Mouse (Mus musculus) midbrain, embryonic 14.5 days (tissue): ENCODE results near the gene Cep135. TPM values are rescaled to one million over a fixed set of nuclear protein-coding genes. Genes with fewer than 3 reads are reported as not detected.

ENCODE experiments used
- ATAC-seq: fragments of 200-750 bp; cut with Nextera tagmentation; 2 replicates; pipeline ENCODE4 v1.8.0; 2017; ENCODE audit warnings: moderate number of reproducible peaks, moderate library complexity; ENCODE audit not compliant: low FRiP score, low TSS enrichment
- DNase-seq: peaks from one replicate; pipeline ENCODE4 v3.0.0-alpha.2; 2015
- H3K27ac ChIP-seq: fragments of 300-500 bp; sonication (generic); replicated peaks from 2 replicates; pipeline ENCODE4 v1.5.1; 2014; ENCODE audit warnings: mild to moderate bottlenecking, low read depth, low read length, moderate library complexity
- H3K27me3 ChIP-seq: fragments of 300-500 bp; sonication (generic); 2 replicates; pipeline ENCODE4 v1.6.1; 2014; ENCODE audit warnings: low read length, control low read depth, mixed read lengths; ENCODE audit not compliant: control insufficient read depth, insufficient read depth
- H3K36me3 ChIP-seq: fragments of 300-500 bp; sonication (generic); 2 replicates; pipeline ENCODE4 v1.6.1; 2014; ENCODE audit warnings: low read length, control low read depth; ENCODE audit not compliant: control insufficient read depth, insufficient read depth
- H3K4me1 ChIP-seq: fragments of 300-500 bp; sonication (generic); 2 replicates; pipeline ENCODE4 v1.6.1; 2014; ENCODE audit warnings: mild to moderate bottlenecking, antibody characterized with exemption, low read length, control low read depth; ENCODE audit not compliant: control insufficient read depth, insufficient read depth
- H3K4me2 ChIP-seq: fragments of 300-500 bp; sonication (generic); 2 replicates; pipeline ENCODE4 v1.6.1; 2014; ENCODE audit warnings: mild to moderate bottlenecking, low read length, moderate library complexity
- H3K4me3 ChIP-seq: fragments of 300-500 bp; sonication (generic); replicated peaks from 2 replicates; pipeline ENCODE4 v1.5.1; 2014; ENCODE audit warnings: low read depth, low read length
- H3K9ac ChIP-seq: fragments of 300-500 bp; sonication (generic); replicated peaks from 2 replicates; pipeline ENCODE4 v1.6.1; 2014; ENCODE audit warnings: mild to moderate bottlenecking, low read length, moderate library complexity
- H3K9me3 ChIP-seq: fragments of 300-500 bp; sonication (generic); 2 replicates; pipeline ENCODE4 v1.6.1; 2016; ENCODE audit warnings: low read length, control low read depth, mixed read lengths; ENCODE audit not compliant: control insufficient read depth
- WGBS: fragments of 180-500 bp; shearing (Covaris S2); extraction: QIAGEN DNeasy Blood & Tissue Kit; methylation state at CpG from one replicate; pipeline ENCODE4 v1.1.7; 2014; 5-methylcytosine and 5-hydroxymethylcytosine counted together
- polyA plus RNA-seq: library from polyadenylated mRNA; unstranded; fragments of >200 nt; fragmentation: Nextera tagmentation; extraction: Ambion mirVana; gene quantifications from 2 replicates; pipeline ENCODE4 v1.2.1, GENCODE M21; 2014

Cep135 gene
- polyA plus RNA-seq, 1 experiment from 2014 or later, result 3.9 TPM

DNA sequence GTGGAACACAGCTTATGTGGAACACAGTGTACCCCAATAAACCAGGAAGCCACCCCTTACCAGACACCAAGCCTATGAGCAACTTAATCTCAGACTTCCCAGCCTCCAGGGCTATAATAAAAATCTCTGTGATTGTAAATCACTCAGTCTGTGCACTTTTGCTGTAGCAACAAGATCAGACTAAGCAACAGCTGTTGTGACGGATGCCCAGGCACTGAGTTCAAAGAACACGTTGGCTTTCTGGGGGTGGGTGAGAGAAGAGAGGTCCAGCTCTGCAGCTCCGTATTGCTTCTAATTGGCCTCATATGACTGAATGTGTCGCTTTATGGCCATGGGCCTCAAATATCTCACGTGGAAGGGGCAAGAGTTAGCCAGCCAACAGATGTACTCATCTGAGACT, 80.0 kb downstream of the Cep135 start:
- Histone ChIP-seq H3K36me3 (no peaks in the 10 kb centered on the region), H3K4me2 (no peak overlapping the region), H3K9me3 (no peaks in the 10 kb centered on the region), H3K4me3 (no peak overlapping the region), H3K9ac (no peak overlapping the region), H3K27ac (0 out of 2 replicates have a peak overlapping the region, but pooled peaks have one; percentile 13), H3K4me1 (peaks cover 29% of the 10 kb centered on the region), H3K27me3 (no peaks in the 10 kb centered on the region)
- ATAC-seq, result no peak
- DNase-seq, result no peak
- WGBS, result 96% methylated on average over 5 of the region's 5 CpGs

DNA sequence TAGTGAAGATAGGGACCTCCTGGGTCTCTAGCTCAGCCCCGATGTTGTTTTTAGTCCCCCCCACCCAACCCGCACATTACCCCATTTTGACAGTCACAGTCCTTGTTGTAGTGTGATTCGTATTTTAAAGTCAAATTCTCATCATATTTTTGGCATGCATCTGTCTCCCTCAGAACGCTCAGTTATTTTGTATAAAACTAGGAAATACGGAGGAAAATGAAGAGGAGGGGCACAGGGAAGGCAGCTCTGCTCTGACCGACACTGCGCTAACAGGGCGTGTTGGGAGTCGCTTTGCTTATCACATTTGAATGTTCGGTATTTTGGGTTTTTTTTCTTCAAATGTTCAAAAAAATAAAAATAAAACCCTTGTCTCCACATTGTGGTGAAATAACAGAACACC, 81.7 kb downstream of the Cep135 start:
- DNase-seq (no peak), ATAC-seq (no peak)
- Histone ChIP-seq H3K36me3 (no peaks in the 10 kb centered on the region), H3K4me1 (peaks cover 19% of the 10 kb centered on the region), H3K9ac (no peak overlapping the region), H3K4me3 (no peak overlapping the region), H3K9me3 (no peaks in the 10 kb centered on the region), H3K27ac (no peak overlapping the region), H3K27me3 (no peaks in the 10 kb centered on the region), H3K4me2 (no peak overlapping the region)
- 96% methylated on average over 10 of the region's 10 CpGs for WGBS

DNA sequence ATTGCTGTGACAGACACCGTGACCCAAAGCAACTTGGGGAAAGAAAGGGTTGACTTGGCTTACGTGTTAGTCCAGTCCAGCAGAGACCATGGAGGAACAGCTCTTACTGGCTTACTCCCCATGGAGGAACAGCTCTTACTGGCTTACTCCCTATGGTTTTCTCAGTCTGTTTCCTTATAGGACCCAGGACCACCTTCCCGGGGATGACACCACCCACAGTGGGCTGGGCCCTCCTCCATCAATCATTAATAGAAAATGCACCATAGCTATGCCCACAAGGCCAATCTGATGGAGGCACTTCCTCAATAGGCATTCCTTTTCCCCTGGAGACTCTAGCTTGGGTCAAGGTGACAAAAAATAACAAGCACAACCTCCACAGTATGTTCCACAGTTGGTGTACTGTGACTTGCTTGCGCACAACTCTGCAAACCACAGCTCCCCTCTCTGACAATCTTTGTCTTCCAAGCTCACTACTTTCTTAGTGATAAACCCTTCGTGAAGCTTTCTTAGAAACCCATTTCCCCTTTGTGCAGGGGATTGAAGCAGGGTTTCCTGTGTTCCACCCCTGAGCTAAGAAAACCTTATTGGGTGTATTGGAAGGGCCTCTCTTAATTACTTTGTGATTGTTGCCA, 85.6 kb downstream of the Cep135 start:
- Histone ChIP-seq H3K4me1 (no peaks in the 10 kb centered on the region), H3K4me3 (no peak overlapping the region), H3K36me3 (no peaks in the 10 kb centered on the region), H3K4me2 (no peak overlapping the region), H3K27ac (no peak overlapping the region), H3K9me3 (no peaks in the 10 kb centered on the region), H3K27me3 (no peaks in the 10 kb centered on the region), H3K9ac (no peak overlapping the region)
- WGBS, result 96% methylated on average over 5 of the region's 5 CpGs
- DNase-seq (no peak), ATAC-seq (no peak)

DNA sequence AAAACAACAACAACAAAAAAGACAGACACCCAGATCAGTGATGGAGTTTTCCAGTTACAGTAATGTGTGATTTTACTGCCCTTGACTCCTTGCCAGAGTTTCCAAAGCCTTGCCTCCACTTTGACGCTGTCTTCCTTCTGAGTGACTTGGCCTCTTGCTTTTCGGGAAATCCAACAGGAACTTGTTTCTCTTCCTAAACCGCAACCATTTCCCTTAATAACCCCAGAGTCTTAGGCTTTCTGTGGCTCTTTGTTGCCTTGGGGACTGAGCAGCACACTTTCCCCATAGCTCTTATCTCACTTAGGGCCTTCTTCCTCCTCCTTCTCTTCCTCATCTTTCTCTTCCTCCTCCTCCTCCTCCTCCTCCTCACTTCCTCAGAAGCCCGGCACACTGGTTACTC, 86.9 kb downstream of the Cep135 start:
- Histone ChIP-seq H3K27me3 (no peaks in the 10 kb centered on the region), H3K9me3 (no peaks in the 10 kb centered on the region), H3K36me3 (no peaks in the 10 kb centered on the region), H3K4me3 (no peak overlapping the region), H3K9ac (no peak overlapping the region), H3K4me2 (no peak overlapping the region), H3K27ac (no peak overlapping the region), H3K4me1 (no peaks in the 10 kb centered on the region)
- DNase-seq (no peak), ATAC-seq (no peak)
- WGBS, result 97% methylated on average over 4 of the region's 4 CpGs

DNA sequence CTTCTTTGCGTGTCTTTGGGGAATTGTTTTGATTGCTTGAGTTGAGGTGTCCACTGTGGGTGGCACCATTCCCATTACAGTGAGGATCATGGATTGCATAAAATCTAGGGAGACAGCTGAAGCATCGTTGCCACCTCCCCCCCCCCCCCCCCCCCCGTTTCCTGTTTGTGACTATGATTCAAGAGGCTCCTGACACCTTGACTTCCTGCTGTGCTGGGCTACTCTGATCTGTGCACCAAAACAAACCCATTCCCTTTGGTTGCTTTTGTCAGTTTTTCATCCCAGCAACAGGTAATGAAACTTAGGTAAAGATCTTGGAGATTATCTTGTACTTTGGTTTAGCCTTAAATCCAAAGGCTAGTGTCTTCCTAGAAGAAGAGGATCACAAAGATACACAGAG, 92.5 kb downstream of the Cep135 start:
- Histone ChIP-seq H3K27ac (no peak overlapping the region), H3K27me3 (no peaks in the 10 kb centered on the region), H3K4me1 (peaks cover 19% of the 10 kb centered on the region), H3K9ac (no peak overlapping the region), H3K4me3 (no peak overlapping the region), H3K36me3 (no peaks in the 10 kb centered on the region), H3K4me2 (no peak overlapping the region), H3K9me3 (no peaks in the 10 kb centered on the region)
- ATAC-seq (no peak), DNase-seq (no peak)
- WGBS, result 100% methylated on average over 2 of the region's 3 CpGs

DNA sequence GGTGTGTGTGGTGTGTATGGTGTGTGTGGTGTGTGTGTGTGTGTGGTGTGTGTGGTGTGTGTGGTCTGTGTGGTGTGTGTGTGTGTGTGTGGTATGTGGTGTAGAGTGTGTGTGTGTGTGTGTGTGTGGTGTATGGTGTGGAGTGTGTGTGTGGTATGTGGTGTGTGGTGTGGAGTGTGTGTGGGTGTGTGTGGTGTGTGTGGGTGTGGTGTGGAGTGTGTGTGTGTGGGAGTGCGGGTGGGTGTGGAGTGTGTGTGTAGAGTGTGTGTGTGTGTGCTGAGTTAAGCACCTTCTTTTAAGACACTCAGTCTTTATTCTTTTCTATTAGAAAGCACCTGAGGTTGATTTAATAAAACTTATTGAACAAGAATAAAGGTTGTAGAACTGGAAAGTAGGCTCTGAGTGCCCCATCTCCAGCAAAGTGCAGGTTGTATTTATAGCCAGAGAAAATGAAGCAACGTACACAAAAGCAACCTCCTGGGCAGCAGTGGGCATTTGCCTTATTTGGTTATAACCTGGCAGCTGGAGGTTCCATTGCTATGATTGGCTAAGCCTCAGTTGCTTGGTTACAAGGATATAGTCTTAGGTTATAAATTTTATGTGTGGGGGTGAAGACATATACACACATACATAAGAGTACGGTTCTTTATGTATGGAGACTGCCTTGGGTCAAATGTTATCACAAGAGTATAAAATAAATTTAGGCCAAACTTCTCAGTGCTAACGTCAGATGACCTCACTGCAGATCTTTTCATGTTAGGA, 93.6 kb downstream of the Cep135 start:
- H3K36me3 ChIP-seq, result no peaks in the 10 kb centered on the region
- peaks cover 19% of the 10 kb centered on the region for H3K4me1 ChIP-seq
- WGBS, result 64% methylated on average over 4 of the region's 4 CpGs
- H3K27ac ChIP-seq, result peak overlapping the region; percentile 28; the same call in 1 of the 2 replicates
- H3K27me3 ChIP-seq, result no peaks in the 10 kb centered on the region
- no peak overlapping the region for H3K4me2 ChIP-seq
- DNase-seq (no peak), ATAC-seq (no peak; the same call in 1 of the 2 replicates)
- no peak overlapping the region for H3K9ac ChIP-seq
- no peak overlapping the region for H3K4me3 ChIP-seq
- H3K9me3 ChIP-seq, result no peaks in the 10 kb centered on the region

DNA sequence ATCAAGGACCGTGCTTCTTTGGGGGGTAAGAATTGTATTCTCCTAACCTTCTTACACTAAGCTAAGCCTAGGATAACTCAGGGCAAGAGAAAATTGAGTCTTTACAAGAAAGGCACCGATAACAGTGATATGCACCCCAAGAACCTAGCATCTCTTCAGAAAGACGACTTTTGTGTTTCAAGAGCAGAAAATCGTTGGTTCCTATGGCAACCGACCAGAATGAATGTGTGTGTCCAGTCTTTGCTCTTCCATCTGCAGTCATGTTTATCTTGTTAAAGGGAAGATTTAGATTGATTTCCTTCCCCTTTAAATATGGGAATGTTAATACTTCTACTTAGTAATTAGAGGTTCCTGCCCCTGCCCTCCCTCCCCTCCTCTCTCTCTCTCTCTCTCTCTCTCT, 95.0 kb downstream of the Cep135 start:
- Histone ChIP-seq H3K27ac (peak overlapping the region; percentile 26), H3K4me3 (no peak overlapping the region), H3K27me3 (no peaks in the 10 kb centered on the region), H3K9ac (no peak overlapping the region), H3K4me2 (no peak overlapping the region), H3K9me3 (no peaks in the 10 kb centered on the region), H3K4me1 (peaks cover 19% of the 10 kb centered on the region), H3K36me3 (no peaks in the 10 kb centered on the region)
- no peak for ATAC-seq
- DNase-seq, result peak; percentile 76
- WGBS, result 40% methylated on average over 5 of the region's 5 CpGs

DNA sequence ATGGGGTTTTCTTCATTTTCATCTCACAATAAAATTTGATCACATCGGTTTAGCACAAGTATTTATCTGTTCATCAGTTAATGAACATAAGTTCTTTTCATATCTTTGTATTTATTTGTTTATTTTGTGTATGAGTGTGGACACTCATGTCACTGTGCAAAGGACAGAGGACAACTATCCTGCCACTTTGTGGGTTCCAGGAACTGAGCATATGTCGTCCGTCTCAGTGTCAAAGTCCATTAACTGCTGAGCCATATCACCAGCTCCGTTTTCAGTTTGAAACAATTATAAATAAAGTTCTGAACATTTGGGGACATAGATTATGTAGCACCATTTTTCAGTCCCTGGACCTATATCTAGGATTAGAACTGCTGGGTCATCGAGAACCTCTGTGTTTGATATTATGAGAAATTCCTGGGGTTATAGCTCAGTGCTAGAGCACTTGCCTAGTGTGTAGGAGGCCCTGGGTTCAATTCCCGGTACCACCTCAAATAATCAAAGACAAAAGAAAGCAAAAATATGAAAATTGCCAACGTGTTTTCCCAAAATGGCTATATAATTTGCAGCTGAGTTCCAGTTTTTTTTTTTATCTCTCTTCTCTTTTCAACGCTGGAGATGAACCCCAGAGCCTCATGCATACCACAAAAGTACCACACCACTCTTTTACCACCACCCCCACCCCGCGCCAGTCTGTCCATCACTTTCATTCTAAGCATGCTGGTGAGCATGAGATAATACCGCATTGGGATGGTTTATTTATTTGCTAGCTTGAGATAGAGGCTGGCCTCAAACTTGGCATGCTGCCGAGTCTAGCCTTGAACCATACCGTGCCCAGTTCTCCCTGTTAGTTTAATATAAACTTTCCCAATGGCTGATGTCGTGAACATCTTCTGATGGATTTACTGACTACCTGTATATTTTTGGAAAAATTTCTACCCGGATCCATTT, 96.4 kb downstream of the Cep135 start:
- peaks cover 19% of the 10 kb centered on the region for H3K4me1 ChIP-seq
- ATAC-seq, result no peak
- no peak overlapping the region for H3K4me3 ChIP-seq
- H3K9ac ChIP-seq, result no peak overlapping the region
- H3K4me2 ChIP-seq, result no peak overlapping the region
- H3K9me3 ChIP-seq, result no peaks in the 10 kb centered on the region
- H3K27me3 ChIP-seq, result no peaks in the 10 kb centered on the region
- no peak for DNase-seq
- no peaks in the 10 kb centered on the region for H3K36me3 ChIP-seq
- WGBS, result 94% methylated on average over 15 of the region's 15 CpGs
- no peak overlapping the region for H3K27ac ChIP-seq
